Mouse (Mus musculus): ENCODE data around the gene Ropn1l. TPM values are rescaled to one million over a fixed set of nuclear protein-coding genes. Genes with fewer than 3 reads are reported as not detected.

The Ropn1l gene
- total and polyA plus RNA-seq, 3 experiments, result 0.96 to 1.7 TPM; not detected in 1

GRCm38 (mm10) chr15:31427390-31427789 lies 26.1 kb downstream of the Ropn1l start:
- Histone ChIP-seq H3K9me3 (replicated peaks; ENCODE audit: insufficient read depth, low read length) (no peaks in the 10 kb centered on the region), H3K27ac (ENCODE audit: control insufficient read depth, low read depth, low read length) (no peak overlapping the region), H3K79me2 (ENCODE audit: control insufficient read depth, insufficient read depth, low read length, poor library complexity) (no peaks in the 10 kb centered on the region), H3K9ac (ENCODE audit: control insufficient read depth, low read depth, low read length, poor library complexity, severe bottlenecking) (no peak overlapping the region), H3K4me1 (ENCODE audit: control insufficient read depth in 1 of 2, insufficient read depth in 2 of 2, low read length in 2 of 2) (peaks cover 0 to 14% of the 10 kb centered on the region in 2 experiments; a peak in 1 of 4 replicates), H3K4me3 (ENCODE audit: control insufficient read depth in 1 of 2, insufficient read depth in 1 of 2, low read depth in 2 of 2, low read length in 2 of 2) (no peak overlapping the region), H3K27me3 (ENCODE audit: control insufficient read depth in 1 of 2, insufficient read depth in 2 of 2, low read length in 2 of 2) (no peaks in the 10 kb centered on the region), H3K36me3 (ENCODE audit: control insufficient read depth in 1 of 2, insufficient read depth in 2 of 2, low read length in 2 of 2) (no peaks in the 10 kb centered on the region)
- no peak for DNase-seq (ENCODE audit: low read depth, low spot score)
- TF ChIP-seq JUND (IDR thresholded peaks at IDR 0.05; ENCODE audit: low read depth, low read length) (no peak), SMC3 (IDR thresholded peaks at IDR 0.05; ENCODE audit: low read depth, low read length) (peak; percentile 76), NRF1 (IDR thresholded peaks at IDR 0.05; ENCODE audit: insufficient read depth, low read depth, low read length, poor library complexity, severe bottlenecking) (no peak), TAL1 (IDR thresholded peaks at IDR 0.05; ENCODE audit: low read length) (no peak), CHD2 (IDR thresholded peaks at IDR 0.05; ENCODE audit: low read length) (no peak), SIN3A (IDR thresholded peaks at IDR 0.05; ENCODE audit: low read length) (no peak), TCF12 (IDR thresholded peaks at IDR 0.05; ENCODE audit: low read depth, low read length) (no peak), USF1 (IDR thresholded peaks at IDR 0.05; ENCODE audit: low read depth, low read length) (no peak), MYC (IDR thresholded peaks at IDR 0.05; ENCODE audit: low read depth, low read length) (no peak), GABPA (IDR thresholded peaks at IDR 0.05; ENCODE audit: low read depth, low read length) (no peak), POLR2A (IDR thresholded peaks at IDR 0.05; ENCODE audit: control insufficient read depth in 1 of 2, insufficient read depth in 1 of 2, low read depth in 1 of 2, low read length in 2 of 2, poor library complexity in 1 of 2) (no peak), MAX (IDR thresholded peaks at IDR 0.05; ENCODE audit: low read length) (no peak), POLR2AphosphoS5 (IDR thresholded peaks at IDR 0.05; ENCODE audit: borderline replicate concordance, low read depth, low read length) (no peak), TBP (IDR thresholded peaks at IDR 0.05; ENCODE audit: low read depth, low read length) (no peak), EP300 (IDR thresholded peaks at IDR 0.05; ENCODE audit: low read depth in 1 of 2, low read length in 2 of 2) (no peak), ZNF384 (IDR thresholded peaks at IDR 0.05; ENCODE audit: low read depth, low read length) (no peak), MYB (IDR thresholded peaks at IDR 0.05; ENCODE audit: low read depth, low read length) (no peak), ZC3H11A (IDR thresholded peaks at IDR 0.05; ENCODE audit: low read depth, low read length) (peak; percentile 62), MXI1 (IDR thresholded peaks at IDR 0.05; ENCODE audit: low read depth, low read length) (no peak), ETS1 (IDR thresholded peaks at IDR 0.05; ENCODE audit: low read depth, low read length) (no peak), MEF2A (IDR thresholded peaks at IDR 0.05; ENCODE audit: extremely low read depth, insufficient replicate concordance, low read depth, low read length, poor library complexity, severe bottlenecking) (no peak), CTCF (IDR thresholded peaks at IDR 0.05 in 2 of 3, conservative IDR thresholded peaks at IDR 0.05 in 1 of 3; ENCODE audit: control insufficient read depth in 1 of 3, insufficient read depth in 1 of 3, low read depth in 2 of 3, low read length in 3 of 3, poor library complexity in 1 of 3, severe bottlenecking in 1 of 3) (peak; percentile 24 to 73 (median 67); a peak in 5 of 6 replicates), BHLHE40 (IDR thresholded peaks at IDR 0.05; ENCODE audit: borderline replicate concordance, low read depth, low read length) (no peak), RCOR1 (IDR thresholded peaks at IDR 0.05; ENCODE audit: low read depth, low read length) (no peak), KAT2A (conservative IDR thresholded peaks at IDR 0.05; ENCODE audit: low read depth, low read length) (no peak), RAD21 (IDR thresholded peaks at IDR 0.05; ENCODE audit: low read depth, low read length) (peak; percentile 57), USF2 (IDR thresholded peaks at IDR 0.05; ENCODE audit: borderline replicate concordance in 1 of 2, insufficient read depth in 1 of 2, low read depth in 1 of 2, low read length in 2 of 2) (no peak), E2F4 (IDR thresholded peaks at IDR 0.05; ENCODE audit: borderline replicate concordance, low read depth, low read length) (no peak), MAZ (IDR thresholded peaks at IDR 0.05; ENCODE audit: low read depth, low read length) (no peak), NELFE (IDR thresholded peaks at IDR 0.05; ENCODE audit: low read depth, low read length) (no peak), POLR2AphosphoS2 (IDR thresholded peaks at IDR 0.05; ENCODE audit: low read length) (no peak), ZKSCAN1 (IDR thresholded peaks at IDR 0.05; ENCODE audit: low read depth, low read length) (no peak)

Data from MEL (cell line).